Mouse (Mus musculus) ES-E14 (cell line): ENCODE results near the gene Aim2. TPM values are rescaled to one million over a fixed set of nuclear protein-coding genes. Genes with fewer than 3 reads are reported as not detected.
A peak's percentile ranks its signal among the peaks of the same experiment; 100 is the strongest.

Experiments
- DNase-seq: peaks from one replicate; pipeline ENCODE4 v3.0.0-alpha.2; 2013; ENCODE audit warnings: low read depth, low spot score
- H3K27ac ChIP-seq: 2 replicates; pipeline ENCODE4 v1.5.1; 2012; ENCODE audit warnings: low read depth, mild to moderate bottlenecking, low read length, moderate library complexity, mixed read lengths; ENCODE audit not compliant: poor library complexity, insufficient read depth, severe bottlenecking
- H3K36me3 ChIP-seq: 2 replicates; pipeline ENCODE4 v1.6.1; 2012; ENCODE audit warnings: mild to moderate bottlenecking, low read length, moderate library complexity, mixed read lengths; ENCODE audit not compliant: control insufficient read depth, poor library complexity, insufficient read depth, severe bottlenecking
- H3K4me1 ChIP-seq, 2 experiments: fragments of 150-350 bp in 1 of 2; sonication (generic) in 1 of 2; 2 replicates each; pipeline ENCODE4 v1.6.1; 2012; ENCODE audit warnings: low read length in 2 of 2, mild to moderate bottlenecking in 1 of 2, mixed read lengths in 1 of 2; ENCODE audit not compliant: control insufficient read depth in 2 of 2, insufficient read depth in 2 of 2, poor library complexity in 1 of 2
- H3K4me3 ChIP-seq, 2 experiments: fragments of 150-350 bp in 1 of 2; sonication (generic) in 1 of 2; 2 replicates each; pipeline ENCODE4 v1.5.1; 2012; ENCODE audit warnings: low read length in 2 of 2, low read depth in 1 of 2, mild to moderate bottlenecking in 1 of 2, mixed read lengths in 1 of 2; ENCODE audit not compliant: insufficient read depth in 1 of 2, poor library complexity in 1 of 2, severe bottlenecking in 1 of 2
- H3K9ac ChIP-seq: 2 replicates; pipeline ENCODE4 v1.6.1; 2012; ENCODE audit warnings: low read depth, mild to moderate bottlenecking, low read length, mixed read lengths; ENCODE audit not compliant: poor library complexity, insufficient read depth, severe bottlenecking
- H3K9me3 ChIP-seq: fragments of 150-350 bp; sonication (generic); 2 replicates; pipeline ENCODE4 v1.6.1; 2012; ENCODE audit warnings: low read depth, mild to moderate bottlenecking, low read length; ENCODE audit not compliant: control insufficient read depth, insufficient read depth
- CHD2 ChIP-seq: IDR thresholded peaks from 2 replicates; pipeline ENCODE4 v1.6.1; 2014; ENCODE audit warnings: mild to moderate bottlenecking, low read depth, low read length, inconsistent platforms
- HCFC1 ChIP-seq: IDR thresholded peaks from 2 replicates; pipeline ENCODE4 v1.6.1; 2012; ENCODE audit warnings: low read length, inconsistent platforms, borderline replicate concordance; ENCODE audit not compliant: insufficient read depth
- MAFK ChIP-seq: IDR thresholded peaks from 2 replicates; pipeline ENCODE4 v1.6.1; 2014; ENCODE audit warnings: mild to moderate bottlenecking, low read depth, low read length, inconsistent platforms; ENCODE audit not compliant: insufficient read depth
- ZC3H11A ChIP-seq: IDR thresholded peaks from 2 replicates; pipeline ENCODE4 v1.6.1; 2012; ENCODE audit warnings: low read depth, mild to moderate bottlenecking, inconsistent platforms, low read length, borderline replicate concordance
- ZNF384 ChIP-seq: IDR thresholded peaks from 2 replicates; pipeline ENCODE4 v1.6.1; 2012; ENCODE audit warnings: low read depth, low read length, inconsistent platforms
- in situ Hi-C, 2 experiments: fragments of 600-800 bp; cut with MboI; formaldehyde crosslinking; loops; one replicate each; pipeline ENCODE4 v1.15.1; 2025; ENCODE audit warnings: low sequenced_read_pairs in 2 of 2, inconsistent platforms in 1 of 2; ENCODE audit not compliant: unreplicated experiment in 2 of 2
- total RNA-seq: library from RNA; depleted of rRNA; stranded (reverse); fragments of 300-350 nt; gene quantifications from 2 replicates; pipeline ENCODE4 v1.2.3, GENCODE M21; 2012

Aim2 gene
- total RNA-seq, 1 experiment: 17.0 TPM

DNA sequence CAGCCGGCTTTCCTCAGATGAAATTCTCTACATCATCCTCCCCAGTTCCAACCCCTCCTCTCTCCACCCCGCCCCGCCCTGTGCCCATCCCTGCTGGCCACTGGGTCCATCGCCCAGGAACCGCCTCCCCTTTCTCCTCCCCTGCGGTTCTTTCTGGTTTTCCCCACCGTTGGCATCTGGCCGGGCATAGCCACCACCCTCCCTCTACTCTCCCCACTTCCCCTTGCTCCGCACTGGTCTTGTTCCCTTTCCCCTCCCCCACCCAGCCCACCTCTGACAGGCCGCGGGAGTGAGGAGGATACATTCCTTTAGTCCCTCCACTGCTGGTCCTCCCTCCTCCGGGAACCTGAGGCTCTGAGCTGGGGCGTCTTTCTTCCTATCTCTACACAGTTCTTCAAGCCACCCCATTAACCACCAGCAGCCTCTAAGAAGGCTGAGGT, 15.3 kb downstream of the Aim2 start:
- H3K27ac ChIP-seq: no peak overlapping the region
- in situ Hi-C loops: no loop called here
- H3K4me1 ChIP-seq: peaks cover 0 to 9% of the 10 kb centered on the region in 2 experiments; a peak in 2 of 4 replicates
- no peaks in the 10 kb centered on the region for H3K36me3 ChIP-seq
- no peak for TF ChIP-seq MAFK
- no peak for TF ChIP-seq ZNF384
- no peak for TF ChIP-seq HCFC1
- TF ChIP-seq ZC3H11A: no peak
- no peak for TF ChIP-seq CHD2
- no peaks in the 10 kb centered on the region for H3K9me3 ChIP-seq
- peak overlapping the region; percentile 16 to 18; a peak in 2 of 4 replicates for H3K4me3 ChIP-seq
- no peak overlapping the region for H3K9ac ChIP-seq
- DNase-seq: no peak

DNA sequence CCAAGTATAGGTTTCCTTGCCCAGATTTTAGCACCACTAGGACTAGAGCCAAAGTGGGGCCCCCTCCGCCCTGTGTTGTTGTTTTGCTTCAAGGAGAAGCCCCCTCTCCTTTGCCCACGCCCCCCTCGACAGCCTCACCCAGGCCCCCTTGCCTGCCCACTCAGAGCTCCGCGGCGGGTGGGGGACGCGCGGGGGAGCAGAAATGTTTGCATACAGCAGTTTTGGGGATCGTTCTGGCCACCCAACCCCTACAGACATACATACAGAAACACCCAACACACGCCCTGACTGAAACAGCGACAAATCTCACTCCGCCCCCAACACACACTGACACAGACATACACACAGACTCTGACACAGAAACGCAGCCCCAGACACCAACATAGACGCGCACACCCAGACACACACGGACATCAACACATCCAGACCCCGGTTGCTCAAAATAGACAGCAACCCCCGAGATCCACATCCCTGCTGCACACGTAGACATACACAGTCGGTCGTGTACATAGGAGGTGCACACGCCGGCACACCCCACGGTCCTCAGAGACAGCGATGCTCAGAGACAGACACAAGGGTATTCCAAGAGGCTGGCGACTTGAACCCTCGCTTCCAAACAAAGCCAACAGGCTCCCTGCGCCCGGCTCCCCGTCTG, 16.1 kb downstream of the Aim2 start:
- TF ChIP-seq CHD2 (no peak), MAFK (no peak), ZNF384 (no peak), ZC3H11A (no peak), HCFC1 (no peak)
- H3K9me3 ChIP-seq: no peaks in the 10 kb centered on the region
- peak overlapping the region; percentile 69 to 71 for H3K4me3 ChIP-seq
- in situ Hi-C loops: no loop called here
- DNase-seq: no peak
- H3K4me1 ChIP-seq: peaks cover 0 to 9% of the 10 kb centered on the region in 2 experiments; a peak in 2 of 4 replicates
- peak overlapping the region; percentile 21; the same call in 1 of the 2 replicates for H3K9ac ChIP-seq
- H3K27ac ChIP-seq: no peak overlapping the region
- no peaks in the 10 kb centered on the region for H3K36me3 ChIP-seq

DNA sequence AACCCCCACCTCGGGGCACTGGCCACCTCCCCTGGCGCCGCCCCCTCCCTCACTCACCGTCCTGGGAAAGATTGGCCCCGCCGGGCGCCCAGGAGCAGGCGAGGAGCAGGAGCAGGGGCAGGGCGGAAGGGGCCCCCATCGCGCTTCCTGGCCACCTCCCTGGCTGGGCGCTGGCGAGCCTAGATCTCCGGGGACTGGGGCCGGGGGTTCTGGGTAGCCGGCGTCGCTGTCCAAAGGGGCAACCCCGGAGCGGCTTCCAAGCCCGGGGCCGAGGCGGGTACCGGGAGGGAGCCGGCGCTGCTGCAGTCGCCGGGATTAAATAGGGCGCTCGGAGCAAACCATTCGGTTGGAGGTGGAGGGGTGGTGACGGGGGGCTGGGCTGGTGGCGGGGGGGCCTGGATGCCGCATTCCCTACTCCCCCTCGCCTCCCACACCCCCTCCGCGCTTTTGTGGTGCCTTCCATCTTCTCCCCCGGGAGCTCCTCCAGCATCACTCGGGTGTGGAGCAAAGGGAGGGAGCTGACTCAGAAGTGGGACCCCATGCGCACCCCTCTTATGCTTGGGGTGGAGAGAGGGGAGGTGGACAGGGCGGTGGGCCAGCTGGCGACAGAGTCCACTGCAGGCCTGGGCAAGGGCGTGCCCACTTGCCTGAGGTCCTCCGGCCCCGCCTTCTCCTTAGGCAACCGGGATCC, 16.8 kb downstream of the Aim2 start, which contains the start of gene Cadm3:
Cadm3 (minus strand) TSS at position 340 of the 691 bp plus-strand sequence.
- in situ Hi-C loops: no loop called here
- DNase-seq: no peak
- Histone ChIP-seq H3K36me3 (no peaks in the 10 kb centered on the region), H3K4me3 (peak within 1 kb of the TSS; percentile 69 to 71), H3K9me3 (no peaks in the 10 kb centered on the region), H3K9ac (peak within 1 kb of the TSS; percentile 21; the same call in 1 of the 2 replicates), H3K27ac (no peak within 1 kb of the TSS), H3K4me1 (peaks cover 0 to 9% of the 10 kb centered on the region in 2 experiments; a peak in 2 of 4 replicates)
- TF ChIP-seq CHD2 (no peak), MAFK (no peak), ZC3H11A (no peak), HCFC1 (no peak)

DNA sequence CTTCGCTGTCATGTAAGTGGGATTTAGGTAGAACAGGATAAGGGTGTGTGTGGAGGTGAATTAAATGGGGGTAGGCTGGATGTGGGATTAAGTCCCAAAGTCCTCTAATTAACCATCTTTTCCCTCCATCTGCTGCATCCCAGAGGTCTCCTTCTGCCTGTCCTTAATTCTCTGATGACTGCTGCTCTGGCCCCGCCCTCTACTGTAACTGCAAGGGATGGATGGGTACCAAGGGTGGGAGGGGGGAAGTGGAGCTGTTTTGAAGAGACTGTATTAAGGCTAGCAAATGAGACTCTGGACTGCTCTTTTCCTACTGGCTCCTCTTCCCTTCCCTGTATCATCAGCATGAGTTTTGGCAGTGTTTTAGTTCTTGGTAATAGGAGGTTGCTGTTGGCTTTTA, 18.9 kb downstream of the Aim2 start:
- in situ Hi-C loops: no loop called here
- H3K27ac ChIP-seq: no peak overlapping the region

More for the DNA sequence above, 18.9 kb downstream of the Aim2 start:
- TF ChIP-seq ZNF384 (no peak), HCFC1 (no peak), CHD2 (no peak), MAFK (no peak), ZC3H11A (no peak)
- Histone ChIP-seq H3K9ac (no peak overlapping the region), H3K4me3 (no peak overlapping the region), H3K4me1 (peaks cover 0 to 9% of the 10 kb centered on the region in 2 experiments; a peak in 2 of 4 replicates), H3K36me3 (no peaks in the 10 kb centered on the region), H3K9me3 (no peaks in the 10 kb centered on the region)
- DNase-seq: no peak
